Mouse (Mus musculus) intestine, embryonic 16.5 days (tissue): ENCODE results near the gene Fgf12. TPM values are rescaled to one million over a fixed set of nuclear protein-coding genes. Genes with fewer than 3 reads are reported as not detected.

Experiments used
- ATAC-seq: fragments of 200-750 bp; cut with Nextera tagmentation; 2 replicates; pipeline ENCODE4 v1.8.0; 2017; ENCODE audit warnings: moderate TSS enrichment, moderate library complexity
- H3K27ac ChIP-seq: fragments of 300-500 bp; sonication (generic); 2 replicates; pipeline ENCODE4 v1.5.1; 2014; ENCODE audit warnings: mild to moderate bottlenecking, low read length
- H3K27me3 ChIP-seq: fragments of 300-500 bp; sonication (generic); replicated peaks from 2 replicates; pipeline ENCODE4 v1.6.1; 2014; ENCODE audit warnings: low read length, control low read depth, mixed read lengths; ENCODE audit not compliant: control insufficient read depth, insufficient read depth
- H3K36me3 ChIP-seq: fragments of 300-500 bp; sonication (generic); 2 replicates; pipeline ENCODE4 v1.6.1; 2014; ENCODE audit warnings: low read length, control low read depth; ENCODE audit not compliant: control insufficient read depth, insufficient read depth
- H3K4me1 ChIP-seq: fragments of 300-500 bp; sonication (generic); 2 replicates; pipeline ENCODE4 v1.6.1; 2014; ENCODE audit warnings: low read length, control low read depth, mixed read lengths; ENCODE audit not compliant: control insufficient read depth, insufficient read depth
- H3K4me2 ChIP-seq: fragments of 300-500 bp; sonication (generic); 2 replicates; pipeline ENCODE4 v1.6.1; 2014; ENCODE audit warnings: low read depth, low read length, control low read depth
- H3K4me3 ChIP-seq: fragments of 300-500 bp; sonication (generic); 2 replicates; pipeline ENCODE4 v1.5.1; 2014; ENCODE audit warnings: mild to moderate bottlenecking, low read length
- H3K9ac ChIP-seq: fragments of 300-500 bp; sonication (generic); 2 replicates; pipeline ENCODE4 v1.6.1; 2014; ENCODE audit warnings: low read depth, low read length
- H3K9me3 ChIP-seq: fragments of 300-500 bp; sonication (generic); 2 replicates; pipeline ENCODE4 v1.6.1; 2016; ENCODE audit warnings: low read length, control low read depth; ENCODE audit not compliant: control insufficient read depth
- WGBS: fragments of 180-500 bp; shearing (Covaris S2); extraction: QIAGEN DNeasy Blood & Tissue Kit; methylation state at CpG from one replicate; pipeline ENCODE4 v1.1.7; 2014; 5-methylcytosine and 5-hydroxymethylcytosine counted together
- polyA plus RNA-seq: library from polyadenylated mRNA; unstranded; fragments of >200 nt; fragmentation: Nextera tagmentation; extraction: Ambion mirVana; gene quantifications from 2 replicates; pipeline ENCODE4 v1.2.1, GENCODE M21; 2015

Gene Fgf12
- polyA plus RNA-seq, 1 experiment from 2014 or later, result 1.1 TPM

DNA sequence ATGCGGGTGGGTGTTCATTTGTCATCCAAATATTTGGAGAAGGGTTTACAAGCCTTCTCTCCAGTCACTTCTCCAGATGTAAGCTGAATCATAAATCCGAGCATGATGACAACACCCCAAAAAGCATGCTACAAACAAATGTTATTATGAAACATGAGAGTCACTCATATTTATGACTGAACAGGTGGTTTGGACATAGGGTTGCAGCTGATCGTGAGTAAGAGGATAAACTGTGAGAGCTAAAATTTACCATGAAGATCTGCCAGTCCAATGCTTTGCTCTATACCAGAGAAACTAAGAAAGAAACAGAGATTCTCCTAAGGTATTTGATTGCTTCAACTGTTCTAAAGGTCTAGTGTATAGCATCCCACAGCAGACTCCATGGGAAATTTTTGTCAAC lies 56.0 kb downstream of the Fgf12 start:
- H3K27ac ChIP-seq, result no peak overlapping the region
- no peak for ATAC-seq
- H3K4me3 ChIP-seq, result no peak overlapping the region
- H3K4me2 ChIP-seq, result no peak overlapping the region
- WGBS, result 61% methylated on average over 3 of the region's 3 CpGs
- H3K4me1 ChIP-seq, result no peaks in the 10 kb centered on the region
- H3K36me3 ChIP-seq, result no peaks in the 10 kb centered on the region
- no peak overlapping the region for H3K9ac ChIP-seq
- H3K27me3 ChIP-seq, result no peaks in the 10 kb centered on the region
- H3K9me3 ChIP-seq, result no peaks in the 10 kb centered on the region

DNA sequence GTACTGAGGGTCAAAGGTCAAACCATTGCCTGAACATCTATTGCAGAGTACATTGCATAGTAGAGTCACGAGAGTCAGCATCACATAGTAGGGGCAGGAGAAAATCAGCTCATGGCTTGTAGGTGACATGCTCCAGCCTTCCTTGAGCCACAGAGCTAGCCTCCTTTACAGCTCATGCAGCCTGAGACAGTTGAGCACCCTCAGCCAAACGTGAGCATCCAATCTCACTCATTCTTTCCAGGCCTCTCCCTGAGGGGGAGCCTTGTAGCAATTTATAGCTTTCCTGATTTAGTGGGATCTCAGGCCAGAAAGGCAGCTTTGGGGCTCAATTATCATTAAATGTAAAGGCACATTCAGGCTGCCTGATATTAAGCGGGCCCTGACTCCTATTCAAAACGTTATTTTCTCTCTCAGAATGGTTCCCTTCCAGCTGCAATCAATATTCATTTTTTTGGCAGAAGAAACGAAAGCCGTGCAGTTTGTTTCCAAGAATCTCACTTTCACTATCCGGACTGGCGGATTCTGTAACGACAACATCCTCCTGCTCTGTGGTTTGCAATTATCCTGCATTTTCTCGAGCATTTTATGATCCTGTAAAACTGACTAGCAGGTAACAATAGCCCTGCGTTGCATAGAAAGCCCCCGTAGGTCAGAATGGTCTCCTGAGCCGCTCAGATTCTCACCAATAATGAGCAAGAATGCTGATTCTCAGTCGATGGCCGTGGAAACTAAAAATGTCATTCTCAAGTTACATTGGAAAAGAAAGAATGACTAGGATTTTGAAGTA lies 58.6 kb downstream of the Fgf12 start:
- WGBS, result 58% methylated on average over 15 of the region's 15 CpGs
- Histone ChIP-seq H3K9me3 (no peaks in the 10 kb centered on the region), H3K27ac (no peak overlapping the region), H3K4me3 (no peak overlapping the region), H3K27me3 (no peaks in the 10 kb centered on the region), H3K4me2 (no peak overlapping the region), H3K4me1 (no peaks in the 10 kb centered on the region), H3K9ac (no peak overlapping the region), H3K36me3 (no peaks in the 10 kb centered on the region)
- no peak for ATAC-seq

DNA sequence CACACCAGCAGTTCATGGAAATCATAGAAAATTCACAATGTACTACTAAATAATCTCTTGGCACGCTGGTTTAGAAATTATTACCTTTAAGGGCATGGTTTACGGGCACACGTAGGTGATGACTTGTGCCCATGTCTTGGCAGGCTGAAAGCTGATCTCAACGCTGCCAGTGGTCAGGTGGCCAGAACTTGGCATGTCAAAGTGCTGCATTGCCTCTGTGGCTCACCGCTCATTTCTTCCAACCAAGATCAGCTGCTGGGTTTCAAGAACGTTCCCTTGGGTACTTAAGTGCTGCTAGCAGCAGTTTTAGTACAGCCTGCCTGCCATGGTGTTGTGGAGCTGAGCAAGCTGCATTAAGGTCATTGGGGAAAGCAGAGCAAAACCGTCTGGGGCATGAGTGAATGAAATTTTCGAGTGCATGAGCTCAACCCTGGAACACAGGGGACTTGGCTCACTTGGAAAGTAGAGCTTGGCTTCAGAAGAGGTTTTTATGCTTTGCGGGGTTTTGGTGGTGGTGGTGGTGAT lies 63.9 kb downstream of the Fgf12 start:
- H3K9me3 ChIP-seq, result no peaks in the 10 kb centered on the region
- H3K27ac ChIP-seq, result no peak overlapping the region
- H3K27me3 ChIP-seq, result no peaks in the 10 kb centered on the region
- no peak for ATAC-seq
- no peak overlapping the region for H3K9ac ChIP-seq
- 84% methylated on average over 9 of the region's 9 CpGs for WGBS
- H3K4me2 ChIP-seq, result no peak overlapping the region
- H3K36me3 ChIP-seq, result no peaks in the 10 kb centered on the region
- H3K4me1 ChIP-seq, result no peaks in the 10 kb centered on the region
- H3K4me3 ChIP-seq, result no peak overlapping the region

DNA sequence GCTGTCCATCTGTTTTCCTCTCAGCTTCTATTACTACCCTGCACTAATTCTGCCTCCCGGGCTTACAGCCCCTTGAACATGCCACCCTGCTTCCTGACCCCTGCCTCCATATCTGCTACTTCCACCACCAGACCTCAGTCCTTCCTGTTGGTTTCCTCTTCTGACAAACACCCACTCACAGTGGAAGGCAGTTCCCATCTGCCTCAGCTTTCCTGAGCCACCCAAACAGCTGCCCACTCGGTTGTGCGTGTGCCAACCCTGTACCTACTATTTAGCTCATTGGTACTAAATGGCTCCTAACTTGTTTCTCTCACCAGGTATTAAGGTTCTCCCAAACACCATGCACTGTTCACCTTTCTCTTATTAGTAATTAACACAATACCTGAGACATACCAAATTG lies 71.2 kb downstream of the Fgf12 start:
- ATAC-seq, result no peak
- no peaks in the 10 kb centered on the region for H3K9me3 ChIP-seq
- WGBS, result 88% methylated on average over 3 of the region's 3 CpGs
- no peaks in the 10 kb centered on the region for H3K4me1 ChIP-seq
- no peak overlapping the region for H3K4me2 ChIP-seq
- H3K4me3 ChIP-seq, result no peak overlapping the region
- H3K27ac ChIP-seq, result no peak overlapping the region
- no peak overlapping the region for H3K9ac ChIP-seq
- no peaks in the 10 kb centered on the region for H3K36me3 ChIP-seq
- no peaks in the 10 kb centered on the region for H3K27me3 ChIP-seq

DNA sequence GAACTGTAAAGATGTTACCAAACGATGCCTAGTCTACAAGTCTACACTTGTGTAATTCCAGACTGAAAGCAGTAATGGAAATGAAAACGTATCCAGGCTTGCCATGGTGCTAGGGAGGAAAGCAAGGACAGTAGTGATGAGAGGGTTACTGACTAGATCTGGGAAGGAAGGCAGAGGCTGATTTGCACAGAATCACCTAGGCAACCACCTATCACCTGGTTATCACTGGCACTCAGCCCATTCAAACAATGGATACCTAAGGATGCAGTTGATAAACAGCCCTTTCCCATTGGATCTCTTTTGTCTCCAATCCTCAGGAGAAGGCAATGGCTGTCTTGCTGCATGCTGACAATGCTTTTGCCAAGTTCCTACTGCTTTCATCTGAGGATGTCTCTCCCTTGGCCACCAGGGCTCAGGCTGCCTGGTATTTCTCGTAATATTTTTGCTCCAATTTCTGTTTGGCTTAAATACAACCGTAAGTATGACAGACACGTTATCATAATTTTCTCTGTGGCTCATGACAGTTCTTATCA lies 84.0 kb downstream of the Fgf12 start:
- no peaks in the 10 kb centered on the region for H3K27me3 ChIP-seq
- no peak overlapping the region for H3K4me2 ChIP-seq
- H3K9me3 ChIP-seq, result no peaks in the 10 kb centered on the region
- no peaks in the 10 kb centered on the region for H3K36me3 ChIP-seq
- no peak overlapping the region for H3K9ac ChIP-seq
- WGBS, result 77% methylated on average over 5 of the region's 5 CpGs
- no peaks in the 10 kb centered on the region for H3K4me1 ChIP-seq
- ATAC-seq, result no peak
- H3K27ac ChIP-seq, result no peak overlapping the region
- H3K4me3 ChIP-seq, result no peak overlapping the region

DNA sequence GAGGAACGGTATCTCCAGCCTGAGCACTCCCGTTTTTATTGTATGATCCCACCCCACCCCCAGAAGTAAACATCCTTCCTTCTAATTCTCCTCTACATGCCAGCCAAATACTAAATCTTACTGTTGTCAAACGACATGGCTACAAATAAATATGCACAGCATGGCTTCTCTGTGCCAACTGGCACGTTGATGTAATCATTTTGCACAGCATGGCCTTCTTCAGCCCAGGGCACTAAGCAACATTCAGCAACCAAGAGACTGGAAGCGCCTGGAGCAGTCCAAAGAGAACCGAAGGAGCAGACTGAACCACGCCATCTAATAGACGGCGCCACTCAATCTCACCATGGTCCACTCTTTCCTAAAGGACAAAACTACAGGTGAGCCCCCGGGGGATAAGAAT lies 100.2 kb downstream of the Fgf12 start:
- 89% methylated on average over 10 of the region's 10 CpGs for WGBS
- ATAC-seq, result no peak
- Histone ChIP-seq H3K27me3 (no peaks in the 10 kb centered on the region), H3K9ac (no peak overlapping the region), H3K9me3 (no peaks in the 10 kb centered on the region), H3K4me3 (no peak overlapping the region), H3K4me1 (no peaks in the 10 kb centered on the region), H3K4me2 (no peak overlapping the region), H3K27ac (no peak overlapping the region), H3K36me3 (no peaks in the 10 kb centered on the region)

DNA sequence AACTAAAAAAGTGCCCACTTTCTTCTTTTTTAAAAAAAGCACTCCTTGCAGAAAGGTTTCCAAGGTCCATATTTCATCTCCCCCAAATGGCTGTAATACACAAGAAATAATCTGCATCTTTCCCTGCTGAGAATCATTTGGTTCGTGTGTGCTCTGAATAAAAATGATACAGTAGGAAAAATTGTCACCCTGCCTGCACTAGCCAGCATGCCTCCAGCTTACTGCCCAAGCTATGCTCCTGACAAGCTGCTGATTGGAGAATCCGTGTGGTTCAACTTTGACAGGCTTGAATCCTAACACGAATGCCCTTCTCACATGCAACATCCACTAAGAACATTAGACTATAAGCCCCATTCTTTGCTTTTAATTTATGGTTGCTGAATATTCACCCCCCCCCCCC lies 102.3 kb downstream of the Fgf12 start:
- Histone ChIP-seq H3K27me3 (no peaks in the 10 kb centered on the region), H3K4me3 (no peak overlapping the region), H3K9ac (no peak overlapping the region), H3K4me2 (no peak overlapping the region), H3K9me3 (no peaks in the 10 kb centered on the region), H3K36me3 (no peaks in the 10 kb centered on the region), H3K27ac (no peak overlapping the region), H3K4me1 (no peaks in the 10 kb centered on the region)
- no peak for ATAC-seq
- 65% methylated on average over 3 of the region's 3 CpGs for WGBS

DNA sequence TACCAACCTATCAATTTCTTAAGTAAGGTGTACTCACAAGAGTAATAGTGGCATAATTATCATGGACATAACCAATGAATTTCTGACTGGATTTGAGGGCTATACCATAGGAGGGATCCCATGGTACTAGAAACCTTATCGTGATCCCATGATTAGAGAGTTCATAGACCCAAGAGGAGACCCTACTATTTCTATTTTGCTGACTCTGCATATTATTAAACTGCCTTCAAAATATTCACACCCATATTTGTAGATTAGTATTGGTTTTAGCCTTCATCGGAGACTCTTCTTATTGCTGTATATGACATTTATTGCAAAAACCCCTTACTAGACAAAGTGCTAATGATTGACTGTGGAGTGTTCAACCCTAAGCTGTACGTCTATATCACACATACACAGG lies 107.8 kb downstream of the Fgf12 start:
- 93% methylated on average over 3 of the region's 3 CpGs for WGBS
- no peaks in the 10 kb centered on the region for H3K36me3 ChIP-seq
- ATAC-seq, result no peak

DNA sequence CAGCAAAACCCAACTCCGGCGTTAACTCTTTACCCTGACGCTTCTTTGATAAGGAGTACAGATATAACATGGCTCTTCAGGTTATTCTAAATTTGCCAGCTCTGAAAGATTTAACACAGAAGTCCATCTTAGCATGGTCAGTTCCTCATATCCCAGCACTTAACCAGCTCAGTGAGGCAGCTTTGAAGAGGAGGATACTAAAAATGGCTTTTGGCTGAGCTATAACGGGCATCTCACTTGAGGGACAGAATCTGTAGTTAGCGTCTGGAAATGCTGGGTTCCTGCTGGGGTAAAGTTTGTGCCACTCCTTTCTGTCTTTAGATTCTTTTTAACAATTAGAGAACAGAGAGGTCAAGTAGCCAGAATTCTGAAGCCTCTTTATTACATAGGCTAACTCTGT lies 121.1 kb downstream of the Fgf12 start:
- 79% methylated on average over 5 of the region's 5 CpGs for WGBS
- no peak overlapping the region for H3K27ac ChIP-seq
- H3K4me2 ChIP-seq, result no peak overlapping the region
- H3K4me1 ChIP-seq, result no peaks in the 10 kb centered on the region
- no peaks in the 10 kb centered on the region for H3K36me3 ChIP-seq
- no peak for ATAC-seq
- H3K4me3 ChIP-seq, result no peak overlapping the region
- H3K9me3 ChIP-seq, result no peaks in the 10 kb centered on the region
- H3K27me3 ChIP-seq, result no peaks in the 10 kb centered on the region
- no peak overlapping the region for H3K9ac ChIP-seq

More for the DNA sequence above, 107.8 kb downstream of the Fgf12 start:
- no peaks in the 10 kb centered on the region for H3K9me3 ChIP-seq
- no peak overlapping the region for H3K4me2 ChIP-seq
- H3K4me3 ChIP-seq, result no peak overlapping the region
- H3K9ac ChIP-seq, result no peak overlapping the region
- H3K27me3 ChIP-seq, result no peaks in the 10 kb centered on the region
- H3K27ac ChIP-seq, result no peak overlapping the region
- no peaks in the 10 kb centered on the region for H3K4me1 ChIP-seq
